Mouse (Mus musculus) embryonic facial prominence, embryonic 10.5 days (tissue): ENCODE measurements around the gene Spib. TPM values are rescaled to one million over a fixed set of nuclear protein-coding genes. Genes with fewer than 3 reads are reported as not detected.
A peak's percentile ranks its signal among the peaks of the same experiment; 100 is the strongest.

Source experiments
- DNase-seq: peaks from one replicate; pipeline ENCODE4 v3.0.0-alpha.2; 2017; ENCODE audit warnings: low spot score
- H3K27ac ChIP-seq: fragments of 300-500 bp; sonication (generic); replicated peaks from 2 replicates; pipeline ENCODE4 v1.5.1; 2016; ENCODE audit warnings: mild to moderate bottlenecking
- H3K27me3 ChIP-seq: fragments of 300-500 bp; sonication (generic); replicated peaks from 2 replicates; pipeline ENCODE4 v1.6.1; 2016; ENCODE audit warnings: low read depth, mild to moderate bottlenecking; ENCODE audit not compliant: poor library complexity, severe bottlenecking
- H3K36me3 ChIP-seq: fragments of 300-500 bp; sonication (generic); replicated peaks from 2 replicates; pipeline ENCODE4 v1.6.1; 2016; ENCODE audit warnings: mild to moderate bottlenecking, moderate library complexity
- H3K4me1 ChIP-seq: fragments of 300-500 bp; sonication (generic); 2 replicates; pipeline ENCODE4 v1.6.1; 2016
- H3K4me3 ChIP-seq: fragments of 300-500 bp; sonication (generic); 2 replicates; pipeline ENCODE4 v1.5.1; 2016; ENCODE audit warnings: mild to moderate bottlenecking, moderate library complexity
- H3K9me3 ChIP-seq: fragments of 300-500 bp; sonication (generic); 2 replicates; pipeline ENCODE4 v1.6.1; 2016; ENCODE audit warnings: mild to moderate bottlenecking
- WGBS: fragments of 180-500 bp; shearing (Covaris S2); methylation state at CpG from one replicate; pipeline ENCODE4 v1.1.7; 2016; 5-methylcytosine and 5-hydroxymethylcytosine counted together
- polyA plus RNA-seq: library from polyadenylated mRNA; unstranded; fragments of >200 nt; fragmentation: Nextera tagmentation; extraction: Ambion mirVana; gene quantifications from 2 replicates; pipeline ENCODE4 v1.2.1, GENCODE M21; 2016

Gene Spib
- polyA plus RNA-seq, 1 experiment from 2014 or later, result not detected

GRCm38 (mm10) chr7:44557629-44558028 lies 25.8 kb upstream of the Spib start:
- Histone ChIP-seq H3K4me3 (no peak overlapping the region), H3K9me3 (no peaks in the 10 kb centered on the region), H3K27me3 (no peaks in the 10 kb centered on the region), H3K4me1 (peaks cover 13% of the 10 kb centered on the region), H3K36me3 (no peaks in the 10 kb centered on the region), H3K27ac (no peak overlapping the region)
- WGBS, result 76% methylated on average over 2 of the region's 2 CpGs
- no peak for DNase-seq

- H3K27ac ChIP-seq, result peak within 1 kb of the TSS; percentile 91
- peak; percentile 96 for DNase-seq
- H3K36me3 ChIP-seq, result peaks cover 33% of the 10 kb centered on the region
- under 1% methylated on average over 22 of the region's 22 CpGs for WGBS
- H3K27me3 ChIP-seq, result no peaks in the 10 kb centered on the region
- H3K4me3 ChIP-seq, result peak within 1 kb of the TSS; percentile 87
- H3K4me1 ChIP-seq, result peaks cover 17% of the 10 kb centered on the region
- no peaks in the 10 kb centered on the region for H3K9me3 ChIP-seq
Observed at GRCm38 (mm10) chr7:44553826-44554225, 22.0 kb upstream of the Spib start, which contains the start of gene Nr1h2. TSS of gene Nr1h2 (minus strand) at chr7:44553951.

GRCm38 (mm10) chr7:44553196-44553764 lies 21.4 kb upstream of the Spib start:
- no peaks in the 10 kb centered on the region for H3K9me3 ChIP-seq
- H3K4me3 ChIP-seq, result peak overlapping the region; percentile 87
- WGBS, result 1% methylated on average over 32 of the region's 32 CpGs

GRCm38 (mm10) chr7:44552141-44552908 lies 20.5 kb upstream of the Spib start:
- H3K36me3 ChIP-seq, result peaks cover 33% of the 10 kb centered on the region
- H3K27me3 ChIP-seq, result no peaks in the 10 kb centered on the region
- peak overlapping the region; percentile 87 for H3K4me3 ChIP-seq
- H3K4me1 ChIP-seq, result peaks cover 25% of the 10 kb centered on the region
- 88% methylated on average over 31 of the region's 31 CpGs for WGBS
- no peak overlapping the region for H3K27ac ChIP-seq
- no peaks in the 10 kb centered on the region for H3K9me3 ChIP-seq
- DNase-seq, result no peak

More at GRCm38 (mm10) chr7:44553196-44553764, 21.4 kb upstream of the Spib start:
- Histone ChIP-seq H3K27me3 (no peaks in the 10 kb centered on the region), H3K36me3 (peaks cover 33% of the 10 kb centered on the region), H3K27ac (peak overlapping the region; percentile 91), H3K4me1 (peaks cover 17% of the 10 kb centered on the region)
- peak; percentile 95 for DNase-seq

- no peaks in the 10 kb centered on the region for H3K9me3 ChIP-seq
- H3K27me3 ChIP-seq, result no peaks in the 10 kb centered on the region
- peaks cover 31% of the 10 kb centered on the region for H3K4me1 ChIP-seq
- DNase-seq, result no peak
- no peak overlapping the region for H3K27ac ChIP-seq
- peaks cover 36% of the 10 kb centered on the region for H3K36me3 ChIP-seq
- WGBS, result 82% methylated on average over 22 of the region's 22 CpGs
- peak overlapping the region; percentile 11; the same call in 1 of the 2 replicates for H3K4me3 ChIP-seq
Observed at GRCm38 (mm10) chr7:44551731-44552130, 19.9 kb upstream of the Spib start.

GRCm38 (mm10) chr7:44551301-44551700 lies 19.4 kb upstream of the Spib start:
- H3K4me1 ChIP-seq, result peaks cover 32% of the 10 kb centered on the region

GRCm38 (mm10) chr7:44550409-44550678 lies 18.5 kb upstream of the Spib start:
- Histone ChIP-seq H3K27me3 (no peaks in the 10 kb centered on the region), H3K9me3 (peaks cover 8% of the 10 kb centered on the region; the same call in 1 of the 2 replicates), H3K27ac (no peak overlapping the region), H3K4me1 (peaks cover 32% of the 10 kb centered on the region), H3K4me3 (no peak overlapping the region), H3K36me3 (peaks cover 48% of the 10 kb centered on the region)
- no peak for DNase-seq
- WGBS, result 96% methylated on average over 12 of the region's 12 CpGs

More at GRCm38 (mm10) chr7:44551301-44551700, 19.4 kb upstream of the Spib start:
- DNase-seq, result no peak
- peak overlapping the region; percentile 4; the same call in 1 of the 2 replicates for H3K4me3 ChIP-seq
- H3K36me3 ChIP-seq, result peaks cover 40% of the 10 kb centered on the region
- H3K27me3 ChIP-seq, result no peaks in the 10 kb centered on the region
- 94% methylated on average over 21 of the region's 21 CpGs for WGBS
- peaks cover 4% of the 10 kb centered on the region; the same call in 1 of the 2 replicates for H3K9me3 ChIP-seq
- H3K27ac ChIP-seq, result no peak overlapping the region

- DNase-seq, result no peak
- H3K4me3 ChIP-seq, result no peak overlapping the region
Observed at GRCm38 (mm10) chr7:44549621-44550408, 17.9 kb upstream of the Spib start.

GRCm38 (mm10) chr7:44548497-44549087 lies 16.7 kb upstream of the Spib start, which contains the start of gene Pold1:
TSS of gene Pold1 (minus strand) at chr7:44548849.
- no peaks in the 10 kb centered on the region for H3K27me3 ChIP-seq
- peaks cover 8% of the 10 kb centered on the region; the same call in 1 of the 2 replicates for H3K9me3 ChIP-seq
- under 1% methylated on average over 43 of the region's 43 CpGs for WGBS
- peak within 1 kb of the TSS; percentile 81 for H3K4me3 ChIP-seq
- H3K36me3 ChIP-seq, result peaks cover 58% of the 10 kb centered on the region
- H3K27ac ChIP-seq, result peak within 1 kb of the TSS; percentile 92
- peaks cover 27% of the 10 kb centered on the region for H3K4me1 ChIP-seq
- peak; percentile 100 for DNase-seq

More at GRCm38 (mm10) chr7:44549621-44550408, 17.9 kb upstream of the Spib start:
- Histone ChIP-seq H3K9me3 (peaks cover 8% of the 10 kb centered on the region; the same call in 1 of the 2 replicates), H3K4me1 (peaks cover 32% of the 10 kb centered on the region), H3K27me3 (no peaks in the 10 kb centered on the region), H3K36me3 (peaks cover 53% of the 10 kb centered on the region), H3K27ac (no peak overlapping the region)
- 95% methylated on average over 23 of the region's 23 CpGs for WGBS

GRCm38 (mm10) chr7:44547725-44548124 lies 15.9 kb upstream of the Spib start:
- peaks cover 20% of the 10 kb centered on the region for H3K4me1 ChIP-seq
- H3K4me3 ChIP-seq, result peak overlapping the region; percentile 81
- peaks cover 8% of the 10 kb centered on the region; the same call in 1 of the 2 replicates for H3K9me3 ChIP-seq
- DNase-seq, result peak; percentile 19
- whole genome bisulfite sequencing, result 35% methylated on average over 5 of the region's 5 CpGs
- H3K27me3 ChIP-seq, result no peaks in the 10 kb centered on the region
- H3K36me3 ChIP-seq, result peaks cover 67% of the 10 kb centered on the region
- H3K27ac ChIP-seq, result peak overlapping the region; percentile 92

- peak overlapping the region; percentile 81 for H3K4me3 ChIP-seq
- DNase-seq, result peak; percentile 10
- H3K36me3 ChIP-seq, result peaks cover 69% of the 10 kb centered on the region
- H3K4me1 ChIP-seq, result peaks cover 15% of the 10 kb centered on the region
- WGBS, result 93% methylated on average over 13 of the region's 13 CpGs
- 0 out of 2 replicates have a peak overlapping the region, but pooled peaks have one; percentile 92 for H3K27ac ChIP-seq
- H3K27me3 ChIP-seq, result no peaks in the 10 kb centered on the region
- H3K9me3 ChIP-seq, result peaks cover 8% of the 10 kb centered on the region; the same call in 1 of the 2 replicates
Observed at GRCm38 (mm10) chr7:44547041-44547440, 15.2 kb upstream of the Spib start.

GRCm38 (mm10) chr7:44546274-44546673 lies 14.4 kb upstream of the Spib start:
- H3K9me3 ChIP-seq, result peaks cover 8% of the 10 kb centered on the region; the same call in 1 of the 2 replicates
- H3K4me3 ChIP-seq, result no peak overlapping the region
- peaks cover 15% of the 10 kb centered on the region for H3K4me1 ChIP-seq
- H3K27ac ChIP-seq, result no peak overlapping the region
- peaks cover 69% of the 10 kb centered on the region for H3K36me3 ChIP-seq
- WGBS, result 95% methylated on average over 3 of the region's 3 CpGs
- no peaks in the 10 kb centered on the region for H3K27me3 ChIP-seq
- no peak for DNase-seq
